Mouse (Mus musculus) right cerebral cortex, adult 18-20 months (tissue): ENCODE results near the gene Ntm.

ENCODE experiments used
- DNase-seq: peaks from one replicate; pipeline ENCODE4 v3.0.0; 2022; ENCODE audit warnings: mixed read lengths

Ntm gene

DNA sequence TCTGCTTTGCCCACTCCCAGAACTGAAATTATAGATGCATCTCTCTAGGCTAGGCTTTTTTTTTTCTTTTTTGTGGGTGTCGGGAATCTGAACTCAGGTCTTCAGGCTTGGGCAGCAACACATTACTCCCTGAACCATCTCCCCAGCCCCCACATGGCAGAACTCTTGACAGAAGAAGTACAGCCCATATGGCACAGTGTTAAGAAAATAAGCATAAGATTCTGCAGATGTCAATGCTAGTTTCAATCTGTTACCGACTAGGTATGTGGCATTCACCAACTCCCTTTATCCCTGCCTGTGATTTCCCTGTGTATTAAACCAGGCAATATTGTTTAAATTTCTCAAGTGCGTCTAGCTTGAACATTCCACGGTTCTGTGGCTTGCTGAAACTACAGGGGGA, 166.7 kb downstream of the Ntm start:
- DNase-seq, result no peak

DNA sequence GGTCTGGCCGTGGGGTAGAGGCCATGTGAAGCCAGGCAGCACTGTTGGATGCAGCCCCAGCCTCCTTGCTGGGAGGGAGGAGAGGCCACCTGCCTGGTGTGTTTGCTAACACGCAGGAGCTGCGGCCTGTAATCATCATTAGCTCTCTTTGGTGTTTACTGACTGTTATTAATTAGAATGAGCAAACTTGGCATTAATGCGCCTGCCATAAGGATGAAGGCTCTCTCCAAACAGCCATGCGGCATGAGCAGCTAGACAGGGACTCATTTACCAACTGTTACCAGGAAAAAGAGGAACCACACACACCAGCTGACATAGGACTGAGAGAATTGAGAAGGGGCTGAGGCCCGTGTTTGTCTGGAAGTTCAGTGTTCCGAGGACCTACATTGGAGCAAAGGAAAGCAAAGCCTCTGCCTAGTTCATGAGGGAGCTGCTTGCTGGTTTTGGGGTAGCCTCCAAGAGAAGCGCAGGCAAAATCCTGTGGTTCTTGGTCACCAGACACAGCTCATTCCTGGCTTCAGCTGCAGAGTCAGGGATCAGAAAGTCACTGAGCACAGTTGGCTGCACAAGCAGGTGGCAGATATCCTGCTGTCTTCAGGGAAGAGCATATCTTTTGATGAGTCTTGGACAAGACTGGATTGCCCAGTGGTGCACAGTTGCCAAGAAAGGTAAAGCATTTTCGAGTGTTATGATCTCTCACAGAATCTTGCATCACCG, 171.6 kb downstream of the Ntm start:
- DNase-seq, result no peak

DNA sequence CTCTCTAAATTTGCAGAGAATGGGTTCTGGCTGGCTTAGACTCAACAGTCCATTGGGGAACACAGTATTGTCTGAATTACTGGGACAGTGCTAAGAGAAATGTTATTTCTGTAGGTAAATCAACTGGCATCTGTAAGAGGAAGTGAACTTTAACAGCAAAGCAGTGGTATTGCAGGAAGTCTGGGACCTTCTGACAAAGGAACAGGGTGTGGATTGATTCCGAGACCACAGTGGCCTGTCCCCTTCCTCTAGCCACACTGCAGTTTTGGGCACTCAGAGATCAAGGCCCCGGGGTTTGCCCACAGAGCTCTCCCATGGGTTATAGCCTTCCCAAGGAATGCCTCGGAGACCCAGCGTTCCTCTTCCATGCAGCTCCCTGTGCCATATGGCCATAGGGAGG, 172.9 kb downstream of the Ntm start:
- no peak for DNase-seq

DNA sequence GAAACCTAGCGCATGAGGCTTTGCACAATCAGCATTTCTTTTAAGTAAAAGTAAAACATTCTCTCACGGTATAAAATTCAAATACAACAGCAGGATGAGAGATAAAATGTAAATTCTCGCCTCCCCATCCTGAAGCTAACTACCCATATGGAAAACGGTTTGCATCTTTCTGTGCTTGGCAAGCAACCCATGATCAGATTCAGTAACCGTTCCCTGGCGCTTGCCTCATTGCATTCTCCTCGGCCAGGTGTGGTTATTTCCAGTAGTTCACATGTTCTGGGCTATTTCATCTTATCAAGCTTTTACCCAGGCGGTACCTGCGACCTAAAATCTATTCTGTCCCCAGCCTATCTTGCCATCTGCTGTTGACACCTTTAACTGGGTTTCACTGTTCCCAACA, 174.1 kb downstream of the Ntm start:
- DNase-seq, result no peak

DNA sequence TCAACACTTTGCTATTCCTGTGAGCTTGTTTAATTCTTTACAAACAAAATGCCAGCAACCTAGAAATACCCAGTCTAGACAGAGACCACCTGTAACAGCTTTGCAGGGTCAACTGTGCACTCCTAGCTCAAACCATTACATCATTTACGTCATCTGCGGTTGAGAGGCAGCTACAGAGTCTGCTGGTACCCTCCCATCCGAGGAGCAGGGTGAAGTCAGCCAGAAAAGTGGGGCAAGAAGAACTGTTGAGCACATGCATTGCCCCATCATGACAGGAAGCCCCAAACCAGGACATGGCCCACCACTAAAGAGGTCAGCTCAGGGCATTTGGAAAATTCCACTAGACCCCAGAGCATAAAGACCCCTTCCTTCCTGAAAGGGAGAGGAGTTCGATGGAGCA, 175.5 kb downstream of the Ntm start:
- DNase-seq, result no peak

DNA sequence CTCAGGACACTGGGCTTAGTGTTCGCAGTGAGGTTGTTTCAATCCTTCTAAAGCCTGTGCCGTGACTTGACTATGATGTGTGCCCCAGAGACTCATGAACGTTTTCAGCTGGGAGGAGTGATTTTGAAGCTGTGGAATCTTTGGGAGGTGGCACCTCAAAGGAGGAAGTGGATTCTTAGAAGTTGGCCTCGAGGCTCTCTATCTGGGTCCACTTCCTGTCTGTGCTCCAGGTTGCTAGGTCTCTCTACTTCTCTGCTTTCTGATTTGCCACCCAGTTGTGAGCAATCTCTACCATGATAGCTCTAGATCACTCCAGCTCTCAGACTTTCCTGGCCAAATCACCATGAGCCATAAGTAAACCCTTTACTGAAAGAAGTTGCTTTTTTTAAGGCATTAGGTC, 180.2 kb downstream of the Ntm start:
- DNase-seq, result no peak

DNA sequence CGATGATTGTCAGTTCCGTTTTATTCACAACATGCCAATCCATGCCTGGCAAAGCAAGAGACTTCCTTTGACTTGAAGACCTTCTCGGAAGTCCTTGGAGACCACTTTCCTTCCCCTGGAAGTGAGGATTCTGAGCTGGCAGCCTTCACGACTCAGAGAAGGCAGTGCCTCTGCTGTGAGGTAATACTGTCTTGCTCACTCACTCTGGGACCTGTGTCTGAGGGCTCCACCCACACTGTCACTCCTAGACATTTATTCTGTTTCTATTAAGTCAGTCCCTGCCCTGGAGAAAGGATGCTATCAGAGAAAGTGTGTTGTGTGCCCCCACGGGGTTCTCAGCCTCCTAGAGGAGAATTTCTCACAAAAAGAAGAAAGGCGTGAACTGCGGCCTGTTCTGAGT, 183.2 kb downstream of the Ntm start:
- peak; percentile 17 for DNase-seq

DNA sequence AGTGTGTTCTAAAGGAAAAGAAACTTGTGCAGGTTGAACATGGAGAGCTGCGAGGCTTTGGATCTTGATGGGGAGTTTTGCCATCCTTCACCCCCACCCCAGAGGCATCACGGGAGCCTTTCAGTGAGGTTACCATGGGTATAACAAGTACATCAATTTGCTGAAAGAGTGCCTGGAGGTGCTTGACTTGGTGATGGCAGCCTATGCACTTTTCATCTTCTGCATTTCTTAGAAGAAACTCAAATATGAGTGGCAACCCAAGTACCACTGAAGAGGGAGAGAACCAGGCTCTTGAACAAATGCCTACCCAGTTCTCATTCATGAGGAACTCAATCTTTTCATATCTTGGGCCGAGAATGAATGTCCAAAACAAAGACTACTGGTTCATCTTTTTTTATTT, 186.0 kb downstream of the Ntm start:
- DNase-seq, result no peak

DNA sequence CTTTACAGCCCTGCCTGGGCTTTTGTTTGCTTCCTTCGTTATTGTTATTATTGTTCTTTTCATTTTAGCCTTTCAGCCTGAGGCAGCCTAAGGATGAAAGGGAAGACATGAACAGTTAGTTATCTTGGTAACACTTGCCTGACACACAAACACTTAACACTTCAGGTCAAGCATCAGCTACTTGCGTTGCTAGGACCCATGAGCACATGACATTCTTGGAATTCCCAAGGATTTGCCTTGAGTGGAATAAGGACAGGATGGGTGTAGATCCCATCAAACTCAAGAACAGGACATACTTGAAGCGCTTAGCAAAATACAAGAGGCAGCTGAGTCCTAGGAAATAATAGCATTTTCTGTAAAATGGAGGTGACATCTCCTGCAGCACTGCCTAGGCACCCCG, 186.4 kb downstream of the Ntm start:
- DNase-seq, result no peak

DNA sequence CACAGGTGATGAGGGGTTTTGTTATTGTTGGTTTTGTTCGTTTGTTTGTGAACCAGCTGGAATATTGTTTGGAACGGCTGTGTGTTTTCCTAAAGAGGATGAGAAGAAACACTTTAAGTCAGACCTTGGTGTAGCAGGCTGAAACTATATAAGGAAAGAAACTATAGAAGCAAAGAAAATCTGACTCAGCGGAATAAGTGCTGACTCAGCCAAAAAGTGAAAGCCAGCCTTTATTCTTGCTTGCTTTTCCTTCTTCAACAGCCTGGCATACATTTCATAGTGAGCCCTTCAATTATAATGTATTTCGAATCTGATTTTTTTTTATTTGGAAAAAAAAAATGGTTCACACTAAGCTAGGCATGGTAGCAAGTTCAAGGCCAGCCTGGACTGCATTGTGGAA, 186.9 kb downstream of the Ntm start:
- no peak for DNase-seq

DNA sequence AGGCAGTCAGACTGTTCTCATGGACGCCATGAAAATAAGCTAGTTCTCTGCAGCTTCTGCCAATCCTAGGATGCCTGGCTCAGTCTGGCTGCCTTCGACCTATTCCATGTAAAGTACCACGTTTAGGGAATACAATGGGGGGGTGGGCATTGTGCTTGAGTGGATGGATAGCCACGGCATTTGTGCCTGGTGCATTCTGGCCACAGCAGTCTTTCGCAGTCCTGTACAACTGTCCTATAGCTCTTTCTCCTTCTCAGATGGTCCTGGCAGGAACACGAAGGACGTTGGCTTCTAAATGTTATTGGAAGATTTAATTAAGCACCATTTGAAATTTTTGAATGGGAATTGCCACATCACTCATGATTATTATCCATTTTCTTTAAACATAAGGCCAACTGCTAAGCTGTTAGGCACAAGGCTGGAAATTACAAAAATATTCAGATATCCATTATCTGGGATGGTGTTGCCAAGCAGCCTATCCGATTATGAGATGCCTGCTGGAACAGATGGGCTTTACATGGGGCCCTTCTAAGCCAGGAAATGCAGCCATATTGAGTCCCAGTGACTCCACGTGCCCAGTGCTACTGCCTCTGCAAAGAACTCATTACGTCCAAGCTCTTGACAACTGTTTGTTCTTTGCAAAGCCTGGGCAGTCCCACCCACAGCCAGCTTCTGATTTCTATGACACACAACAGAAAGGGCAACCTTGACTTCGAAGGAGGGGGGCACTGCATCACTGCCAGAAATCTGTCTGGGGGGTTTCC, 190.1 kb downstream of the Ntm start:
- no peak for DNase-seq

DNA sequence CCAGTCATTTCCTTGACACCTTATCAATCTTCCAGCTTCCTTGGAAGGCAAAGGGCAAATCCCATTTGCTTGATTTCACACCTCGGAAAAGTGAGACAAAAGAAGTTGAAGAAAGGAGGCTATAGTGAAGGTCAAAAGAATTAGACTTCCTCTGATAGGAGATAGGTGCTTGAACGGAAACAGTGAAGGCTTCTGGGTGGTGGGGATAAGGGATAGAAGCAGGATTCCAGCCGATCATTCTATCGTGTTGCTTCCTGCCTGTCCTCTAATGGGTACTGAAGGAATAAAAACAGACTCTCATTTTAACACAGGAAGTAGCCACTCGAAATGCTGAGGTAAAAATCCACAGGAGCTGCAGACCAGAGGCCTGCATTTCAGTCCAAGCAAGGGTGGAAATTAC, 191.1 kb downstream of the Ntm start:
- DNase-seq, result no peak

DNA sequence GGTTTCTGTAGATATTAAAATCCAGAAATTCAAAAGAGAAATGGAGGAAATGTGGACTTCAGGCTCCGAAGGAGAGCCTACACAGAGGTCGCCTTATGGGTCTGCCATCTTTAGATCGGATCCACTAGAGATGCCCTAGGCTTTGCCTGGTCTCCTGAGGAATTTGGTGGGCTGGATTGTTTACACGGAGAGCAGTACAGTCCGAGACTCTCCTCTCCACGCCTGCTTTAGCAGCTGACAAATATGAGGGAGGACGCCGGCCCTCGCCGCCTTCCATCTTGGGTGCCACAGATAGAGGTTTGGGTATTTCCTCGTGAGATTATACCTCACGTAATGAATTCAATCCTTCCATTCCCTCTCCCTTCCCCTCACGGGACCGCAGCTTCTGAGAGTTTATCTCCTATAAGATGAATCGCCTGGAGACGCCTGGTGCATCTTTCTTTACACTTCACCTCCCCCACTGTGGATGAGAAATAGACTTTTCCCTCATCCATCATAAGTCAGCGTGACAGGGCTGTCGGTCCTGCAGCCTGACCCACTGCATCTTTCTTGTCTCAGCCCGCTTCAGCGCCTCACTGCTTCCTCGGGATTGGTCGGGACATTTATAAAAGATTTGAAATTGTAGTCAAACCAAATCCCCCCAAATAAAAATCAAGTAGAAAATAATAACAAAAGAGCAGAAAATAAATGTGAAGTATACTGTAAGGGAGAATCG, 191.7 kb downstream of the Ntm start:
- no peak for DNase-seq

DNA sequence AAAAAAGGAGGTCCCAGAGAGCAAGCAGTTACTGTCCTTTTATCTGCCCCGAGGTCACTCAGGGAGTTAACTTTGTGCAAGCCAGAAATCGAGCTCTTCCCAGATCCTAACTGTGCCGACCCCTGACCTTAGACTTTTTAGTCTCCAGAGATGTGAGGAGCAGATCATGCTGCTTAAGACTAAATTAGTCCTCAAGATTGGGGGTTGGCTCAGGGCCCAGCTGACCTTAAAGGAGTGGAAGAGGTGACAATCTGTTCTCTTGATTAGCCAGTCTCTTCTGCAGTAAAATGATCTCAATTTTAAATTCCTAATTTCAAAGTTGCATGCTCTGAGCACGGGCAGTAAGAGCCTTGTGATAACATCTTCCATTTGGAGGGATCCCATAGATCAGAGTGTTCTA, 193.6 kb downstream of the Ntm start:
- no peak for DNase-seq

DNA sequence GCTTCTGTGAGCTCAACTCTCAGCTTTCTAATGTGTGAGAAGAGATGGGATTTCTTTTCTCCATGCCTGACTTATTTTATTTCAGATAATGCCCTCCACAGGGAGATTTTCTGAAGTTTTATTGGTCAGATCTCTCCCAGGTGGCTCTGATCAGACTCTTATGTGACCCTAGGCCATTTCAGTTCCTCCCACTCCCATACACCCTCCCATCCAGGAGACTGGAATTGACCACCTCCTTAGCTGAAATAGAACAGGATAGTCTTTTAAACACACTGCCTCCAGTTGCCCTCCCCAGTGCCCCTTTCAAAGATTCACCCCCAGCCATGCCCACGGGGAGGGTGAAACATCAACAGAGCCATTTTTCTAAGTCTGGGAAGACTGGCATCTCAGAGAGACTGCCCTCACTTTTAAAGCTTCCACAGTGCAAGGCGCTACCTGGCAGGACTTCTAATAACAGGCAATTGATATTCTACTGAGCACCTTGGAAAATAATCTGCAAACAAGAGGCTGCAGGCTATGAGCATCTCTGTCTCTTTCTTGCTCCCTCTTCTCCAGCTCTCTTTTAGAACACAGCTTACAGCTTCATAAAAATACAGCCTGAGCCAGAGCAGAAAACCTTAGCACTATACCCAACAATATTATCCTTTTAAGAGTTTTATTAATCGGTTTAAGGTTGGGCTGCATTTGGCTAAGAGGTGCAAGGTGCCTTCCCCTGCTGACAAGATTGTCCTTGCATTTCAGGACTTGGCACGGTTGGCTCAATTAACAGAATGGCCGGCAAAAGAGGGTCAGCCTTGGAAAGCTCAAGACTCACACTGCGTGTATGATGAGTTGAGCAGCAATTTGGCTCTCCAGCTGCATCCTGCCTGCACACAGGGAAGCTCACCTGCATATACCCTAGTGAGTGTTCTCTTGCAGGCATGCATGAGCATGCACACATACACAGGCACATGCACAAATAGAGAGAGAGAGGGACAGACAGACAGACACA, 196.7 kb downstream of the Ntm start:
- no peak for DNase-seq

DNA sequence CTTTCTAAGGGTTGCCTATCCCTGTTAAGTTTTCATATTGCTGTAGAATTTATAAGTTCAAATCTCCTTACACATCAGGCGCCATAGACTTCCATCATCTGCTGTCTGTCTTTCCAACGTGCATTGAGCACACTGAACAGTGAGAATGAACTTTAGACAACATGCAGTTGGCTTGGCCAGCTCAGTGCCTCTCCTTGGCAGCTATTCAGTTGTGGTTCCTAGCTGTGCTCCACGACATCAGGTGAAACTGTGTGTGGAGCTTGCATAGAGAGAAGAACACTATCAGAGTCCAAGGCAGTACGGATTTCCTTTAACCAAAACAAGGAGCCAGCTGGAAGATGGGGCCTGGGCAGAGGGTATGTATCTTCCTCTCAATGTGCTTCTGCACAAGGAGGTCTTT, 199.6 kb downstream of the Ntm start:
- no peak for DNase-seq

DNA sequence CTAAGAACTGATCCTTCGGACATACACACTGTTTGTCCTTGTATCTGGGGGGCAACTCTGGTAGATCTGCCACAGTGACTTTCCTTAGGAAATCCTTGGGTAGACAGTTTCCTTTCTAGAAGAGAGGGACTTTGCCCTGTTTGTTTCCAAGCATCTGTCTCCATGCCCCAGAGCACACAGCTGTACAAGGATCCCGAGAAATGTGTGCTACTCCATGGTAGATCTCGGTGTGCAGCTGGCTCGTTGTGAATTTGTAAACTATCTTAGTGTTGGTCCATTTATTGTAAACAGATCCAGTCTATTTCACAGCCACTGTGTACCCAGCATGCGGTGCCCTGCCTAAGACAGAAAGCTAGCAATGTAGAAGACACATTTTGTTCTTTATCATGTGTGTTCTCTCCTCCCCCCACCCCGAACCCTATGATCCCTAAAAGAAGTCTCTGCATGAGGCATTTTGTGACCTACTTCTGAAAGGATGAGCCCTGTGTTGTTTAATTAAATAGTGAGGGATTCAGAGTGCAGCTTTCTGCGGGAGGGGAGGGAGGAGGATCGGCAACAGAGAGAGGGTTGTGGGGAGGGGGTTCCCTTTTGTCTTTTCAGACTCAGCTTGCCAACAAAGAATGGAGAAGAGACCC, 200.9 kb downstream of the Ntm start:
- no peak for DNase-seq

DNA sequence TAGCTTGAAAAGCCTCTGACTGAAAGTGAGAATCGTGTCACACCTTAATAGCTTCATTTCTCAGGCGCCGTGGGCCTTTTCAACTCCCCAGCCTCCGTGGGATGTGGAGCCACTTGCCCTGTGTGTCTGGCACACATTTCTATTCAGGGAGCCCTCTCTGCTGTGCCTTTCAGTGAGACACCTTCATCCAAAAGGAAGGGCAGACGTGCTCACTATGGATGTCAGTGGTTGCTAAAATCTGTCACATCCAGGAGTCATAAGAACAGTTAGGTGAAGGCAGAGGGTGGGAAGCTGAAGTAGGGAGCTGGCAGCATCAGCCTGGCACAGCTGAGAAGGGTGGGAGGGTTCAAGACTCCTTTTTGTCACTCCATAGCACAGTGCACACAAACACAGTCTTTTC, 201.4 kb downstream of the Ntm start:
- DNase-seq, result no peak

DNA sequence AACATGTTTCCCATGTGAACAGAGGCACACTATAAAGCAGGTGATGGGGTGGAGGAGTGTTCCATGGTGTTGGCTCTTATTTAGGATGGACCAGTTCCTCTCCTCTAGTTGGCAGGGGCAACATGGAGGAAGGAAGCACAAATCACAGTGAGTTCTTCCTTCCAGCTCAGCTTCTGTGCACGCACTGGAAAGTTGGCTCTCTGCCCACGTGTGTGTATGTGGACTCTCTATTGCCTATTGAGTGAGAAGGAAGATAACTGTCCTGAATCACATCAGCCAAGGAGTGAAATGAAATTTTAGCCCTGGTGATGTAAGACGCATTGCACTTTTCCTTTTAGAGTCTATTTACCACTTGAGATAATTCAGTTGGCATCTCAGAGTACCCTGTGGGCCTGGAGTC, 203.0 kb downstream of the Ntm start:
- DNase-seq, result no peak

DNA sequence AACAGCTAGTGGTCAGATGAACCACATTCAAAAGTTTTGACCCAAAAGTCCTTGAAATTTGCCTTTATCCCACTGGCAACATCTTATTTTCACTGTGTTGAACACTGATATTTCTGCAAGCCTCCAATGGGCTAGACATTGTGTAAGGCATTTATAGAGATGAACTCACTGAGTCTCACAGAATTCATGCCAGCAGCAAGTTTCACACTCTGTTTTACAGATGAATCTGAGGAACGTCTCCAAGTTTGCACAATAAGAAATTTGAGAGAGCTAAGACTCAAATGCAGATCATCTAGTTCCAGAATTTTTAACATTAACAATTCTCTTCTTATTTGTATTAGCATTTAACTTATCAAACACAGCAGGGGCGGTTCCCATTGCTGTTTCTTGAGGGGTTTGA, 203.9 kb downstream of the Ntm start:
- DNase-seq, result no peak

DNA sequence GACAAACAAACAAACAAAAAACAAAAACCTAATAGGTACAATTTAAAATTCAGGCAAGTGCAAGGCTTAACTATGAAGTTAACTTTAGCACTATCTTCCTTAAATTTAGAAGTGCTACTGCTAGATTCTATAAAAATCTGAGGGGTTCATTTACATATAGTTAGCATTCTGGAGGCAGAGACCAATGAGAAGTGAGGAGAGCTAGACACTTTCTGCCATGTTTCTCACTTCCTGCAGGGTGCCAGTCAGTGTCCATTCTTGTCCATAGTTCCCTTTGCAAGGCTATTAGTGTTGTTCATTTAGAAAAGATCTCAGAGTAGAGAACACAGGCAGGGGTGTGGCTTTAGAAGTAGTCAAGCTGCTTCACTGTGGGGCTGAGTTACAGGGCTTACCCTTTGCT, 208.6 kb downstream of the Ntm start:
- no peak for DNase-seq

DNA sequence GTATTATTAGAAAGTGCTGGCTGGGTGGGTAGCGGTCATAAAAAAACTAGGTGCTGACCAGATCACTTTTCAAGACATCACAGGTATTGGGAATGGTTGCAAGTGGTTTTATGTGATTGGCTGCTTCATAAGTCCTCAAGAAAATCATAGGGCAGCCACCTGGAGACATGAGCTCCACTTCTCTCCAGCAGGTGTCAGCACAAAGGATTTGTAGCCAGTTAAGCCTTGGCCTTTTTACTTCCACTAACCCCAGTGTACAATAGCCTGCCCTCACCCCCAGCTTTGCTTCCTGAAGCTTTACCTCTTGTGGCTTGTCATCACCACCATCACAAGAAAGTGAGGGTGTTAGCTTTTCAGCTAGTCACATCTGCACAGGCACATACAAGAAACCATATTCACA, 211.5 kb downstream of the Ntm start:
- no peak for DNase-seq
